Mouse (Mus musculus) embryonic stem cell, embryonic (primary cell): ENCODE data around the gene Wls.

Experiments used
- CTCF ChIA-PET, 4 experiments: fragments of 300-600 bp in 2 of 4; fragments of 350-600 bp in 2 of 4; sonication (Branson Sonifier 250); formaldehyde crosslinking; loops; one replicate each; lab custom pipeline; 2022; ENCODE audit warnings: inconsistent platforms in 2 of 4; lab: Charles Lee
- POLR2A ChIA-PET, 4 experiments: fragments of 300-600 bp in 2 of 4; fragments of 350-600 bp in 2 of 4; sonication (Branson Sonifier 250); formaldehyde crosslinking; loops; one replicate each; lab custom pipeline; 2022; ENCODE audit warnings: antibody characterized with exemption in 4 of 4, inconsistent platforms in 1 of 4; lab: Charles Lee

Gene Wls

DNA sequence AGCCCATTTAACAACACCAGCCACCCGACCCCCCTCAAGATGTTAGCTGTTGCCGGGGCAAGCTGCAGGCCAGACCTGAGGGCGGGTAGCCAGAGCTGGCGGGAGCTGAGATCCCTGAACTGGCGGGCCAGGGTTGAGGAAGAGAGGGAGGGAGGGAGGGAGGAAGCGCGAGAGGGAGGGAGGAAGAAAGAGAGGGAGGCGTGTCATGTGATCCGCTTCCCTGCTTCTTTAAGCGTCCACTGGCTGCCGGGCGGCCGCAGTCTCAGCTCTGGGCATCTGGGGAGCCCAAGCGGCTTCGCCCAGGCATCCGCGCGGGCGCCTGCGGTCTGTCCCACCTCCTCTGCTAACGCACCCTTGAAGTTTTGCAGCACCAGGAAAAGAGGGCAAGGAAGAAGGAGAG, at the start of gene Wls:
Gene Wls (plus strand): TSS at position 192 of the 400 bp plus-strand sequence.
- CTCF ChIA-PET: no interaction called here

DNA sequence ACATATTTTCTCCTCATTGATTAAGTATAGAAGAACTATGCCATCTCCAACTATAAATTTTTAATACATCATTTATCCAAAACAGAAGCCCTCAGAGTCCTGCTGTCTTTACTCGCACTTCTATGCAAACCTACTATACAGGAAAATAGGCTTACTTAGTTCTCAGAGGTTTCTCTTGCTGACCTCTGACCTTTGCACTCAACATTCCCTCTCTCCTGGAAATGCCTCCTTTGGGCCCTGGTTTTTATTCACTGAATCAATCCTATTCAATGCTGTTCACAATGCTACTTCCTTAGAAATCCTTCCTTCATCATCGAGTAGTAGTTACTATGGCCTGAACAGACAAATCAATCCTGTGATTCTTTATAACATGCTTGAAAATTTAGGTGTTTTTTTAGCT, 49.7 kb upstream of the Wls start:
- POLR2A ChIA-PET: no interaction called here

More for the DNA sequence above, at the start of gene Wls:
- POLR2A ChIA-PET: interaction anchor here in 3 of 4 experiments (0.6 to 2.8 kb wide), 6 partner anchors 8 to 344 kb away, joined by 3 to 11 read pairs (median 4); partner anchors contain the start of gene Depdc1a (in 1 of the 3)

GRCm38 (mm10) chr3:159831535-159831934, 7.9 kb upstream of the Wls start:
- ChIA-PET POLR2A (no interaction called here), CTCF (interaction anchor here in 1 of 4 experiments (0.6 kb wide), 1 partner anchor 9 kb away, joined by 3 read pairs; no protein-coding TSS in a partner anchor)

More for the DNA sequence above, 49.7 kb upstream of the Wls start:
- CTCF ChIA-PET: no interaction called here

- POLR2A ChIA-PET: interaction anchor here (0.6 to 2.8 kb wide), 19 partner anchors 8 to 1170 kb away, joined by 3 to 13 read pairs (median 4); partner anchors contain the start of gene Depdc1a (in 2 of the 4)
- CTCF ChIA-PET: interaction anchor here (0.6 to 0.7 kb wide), 4 partner anchors 9 to 1464 kb away, joined by 3 read pairs; no protein-coding TSS in a partner anchor
Measured at GRCm38 (mm10) chr3:159840002-159840816, 737 bp downstream of the Wls start.

GRCm38 (mm10) chr3:159840817-159841390, 1.4 kb downstream of the Wls start:
- CTCF ChIA-PET: interaction anchor here in 3 of 4 experiments (0.6 to 0.8 kb wide), 4 partner anchors 10 to 1465 kb away, joined by 3 read pairs; no protein-coding TSS in a partner anchor
- POLR2A ChIA-PET: interaction anchor here in 3 of 4 experiments (0.6 to 2.8 kb wide), 15 partner anchors 9 to 1171 kb away, joined by 3 to 13 read pairs (median 3); partner anchors contain the start of gene Depdc1a (in 2 of the 3)

GRCm38 (mm10) chr3:159841458-159841857, 2.0 kb downstream of the Wls start:
- POLR2A ChIA-PET: interaction anchor here in 3 of 4 experiments (0.7 to 2.8 kb wide), 8 partner anchors 15 to 1172 kb away, joined by 3 to 13 read pairs (median 3); partner anchors contain the start of gene Depdc1a (in 1 of the 3)
- CTCF ChIA-PET: interaction anchor here in 1 of 4 experiments (0.8 kb wide), 1 partner anchor 117 kb away, joined by 3 read pairs; no protein-coding TSS in a partner anchor

GRCm38 (mm10) chr3:159843135-159843534, 3.7 kb downstream of the Wls start:
- ChIA-PET CTCF (no interaction called here), POLR2A (no interaction called here)

GRCm38 (mm10) chr3:159847410-159848016, 8.0 kb downstream of the Wls start:
- ChIA-PET POLR2A (interaction anchor here in 3 of 4 experiments (0.5 to 1.6 kb wide), 8 partner anchors 8 to 1843 kb away, joined by 3 to 6 read pairs (median 3); partner anchors contain the start of genes Depdc1a (in 2 of the 3) and Wls (in 1 of the 3)), CTCF (no interaction called here)

- CTCF ChIA-PET: no interaction called here
- POLR2A ChIA-PET: interaction anchor here in 2 of 4 experiments (0.5 to 1.6 kb wide), 6 partner anchors 8 to 1843 kb away, joined by 3 to 6 read pairs (median 4); partner anchors contain the start of genes Depdc1a (in 1 of the 2) and Wls (in 1 of the 2)
Measured at GRCm38 (mm10) chr3:159848156-159848555, 8.7 kb downstream of the Wls start.

DNA sequence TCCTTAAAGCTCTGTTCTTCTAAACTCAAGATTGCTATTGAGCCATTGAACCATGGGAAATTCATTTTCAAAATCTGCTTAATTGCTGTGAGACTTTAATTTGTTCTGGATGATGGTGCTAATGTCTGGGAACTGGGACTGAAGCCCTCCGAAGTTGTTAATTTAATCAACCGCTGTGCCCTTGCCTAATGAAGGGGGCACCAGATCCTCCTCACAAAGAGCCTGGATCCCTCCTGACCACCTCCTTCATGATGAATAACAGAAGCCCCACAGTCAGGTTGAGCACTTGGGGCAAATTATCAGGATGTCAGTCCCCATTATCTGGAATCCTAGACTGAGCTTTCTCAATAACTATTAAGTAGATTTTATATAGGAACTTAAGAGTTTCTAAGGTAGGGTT, 12.0 kb downstream of the Wls start:
- CTCF ChIA-PET: interaction anchor here in 1 of 4 experiments (0.6 kb wide), 1 partner anchor 11 kb away, joined by 3 read pairs; no protein-coding TSS in a partner anchor
- POLR2A ChIA-PET: interaction anchor here in 2 of 4 experiments (0.6 to 0.9 kb wide), 2 partner anchors 11 to 21 kb away, joined by 3 to 5 read pairs; no protein-coding TSS in a partner anchor

DNA sequence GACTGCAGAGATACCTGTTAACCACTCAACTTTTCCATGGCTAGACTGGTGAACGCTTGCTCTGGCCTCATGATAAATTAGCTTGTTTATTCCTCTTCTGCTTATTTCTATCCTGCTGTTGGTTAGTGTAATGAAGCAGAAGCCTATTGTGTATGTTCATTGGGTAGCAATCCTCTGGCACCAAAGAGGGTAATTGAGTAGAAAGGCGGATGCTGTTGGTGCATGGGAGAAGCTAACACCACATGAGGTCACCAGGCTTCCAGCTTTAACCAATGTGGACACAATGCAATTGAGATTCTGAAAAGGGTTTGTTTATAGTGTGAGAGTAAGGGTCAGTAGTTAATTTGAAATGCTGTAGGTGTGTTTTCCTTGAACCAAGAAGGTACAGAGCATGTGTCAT, 12.5 kb downstream of the Wls start:
- ChIA-PET POLR2A (interaction anchor here in 1 of 4 experiments (0.6 kb wide), 1 partner anchor 12 kb away, joined by 5 read pairs; no protein-coding TSS in a partner anchor), CTCF (no interaction called here)

DNA sequence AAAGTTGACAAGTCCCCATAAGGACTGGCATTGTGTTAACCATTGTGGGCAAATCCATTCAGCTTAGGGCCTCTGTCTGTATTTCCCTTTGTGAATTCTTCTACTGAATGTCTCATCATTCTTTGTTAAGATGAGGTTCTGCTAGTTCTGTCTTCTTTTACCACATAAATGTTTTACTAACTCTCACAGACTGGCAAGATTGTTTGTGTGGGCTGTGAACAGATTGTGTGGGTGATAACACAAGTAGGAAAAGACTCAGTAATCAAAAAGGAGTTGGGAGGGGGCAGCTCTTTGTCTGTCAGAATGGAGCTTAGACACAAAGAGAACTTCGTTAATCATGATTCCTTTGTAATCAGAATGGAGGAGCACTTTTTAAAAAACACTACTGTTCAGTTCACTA, 17.6 kb downstream of the Wls start:
- CTCF ChIA-PET: no interaction called here
- POLR2A ChIA-PET: interaction anchor here in 1 of 4 experiments (1.2 to 2.4 kb wide), 2 partner anchors 10 to 16 kb away, joined by 6 to 13 read pairs; no protein-coding TSS in a partner anchor

DNA sequence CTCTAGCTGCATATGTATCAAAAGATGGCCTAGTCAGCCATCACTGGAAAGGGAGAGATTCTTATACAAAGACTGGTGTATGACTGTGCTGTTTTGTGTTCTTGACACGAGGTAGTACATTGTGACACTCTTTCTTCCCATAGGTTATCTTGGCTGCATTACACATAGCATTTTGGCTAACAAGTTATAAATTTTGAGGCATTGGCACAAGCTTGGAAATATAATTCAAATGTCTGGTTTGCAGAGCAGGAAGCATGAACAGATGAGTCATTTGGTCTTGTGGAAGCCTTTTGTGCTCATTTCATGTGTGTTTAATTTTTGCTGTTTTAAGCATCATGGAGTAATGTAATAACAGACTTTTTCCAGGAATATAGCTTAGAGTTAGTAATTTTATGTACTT, 26.2 kb downstream of the Wls start:
- POLR2A ChIA-PET: interaction anchor here in 1 of 4 experiments (0.9 kb wide), 1 partner anchor 9 kb away, joined by 3 read pairs; no protein-coding TSS in a partner anchor

GRCm38 (mm10) chr3:159878983-159879382, 39.5 kb downstream of the Wls start:
- ChIA-PET POLR2A (interaction anchor here in 1 of 4 experiments (1.0 kb wide), 1 partner anchor 39 kb away, joined by 3 read pairs; no protein-coding TSS in a partner anchor), CTCF (no interaction called here)

More for the DNA sequence above, 26.2 kb downstream of the Wls start:
- CTCF ChIA-PET: no interaction called here

DNA sequence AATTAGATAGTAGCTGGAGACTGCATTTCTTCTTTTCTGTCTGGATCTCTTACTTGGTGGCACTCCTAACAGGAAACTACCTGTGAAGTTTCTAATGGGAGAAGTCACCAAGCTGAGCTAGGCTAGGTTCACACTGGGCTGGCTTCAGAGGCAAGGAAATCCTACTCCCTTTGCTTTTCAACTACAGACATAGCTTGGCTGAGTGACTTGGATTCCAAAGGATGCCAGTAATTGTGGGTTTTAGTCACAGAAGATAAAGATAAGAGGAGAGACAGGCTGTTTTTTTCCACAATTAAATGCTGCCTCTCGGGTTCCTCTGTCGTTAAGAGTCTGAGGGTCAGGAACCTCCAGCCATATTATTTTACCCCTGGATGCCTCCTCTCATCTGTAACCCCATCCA, 43.9 kb downstream of the Wls start:
- ChIA-PET POLR2A (no interaction called here), CTCF (no interaction called here)

- ChIA-PET CTCF (no interaction called here), POLR2A (no interaction called here)
Measured at GRCm38 (mm10) chr3:159884802-159885201, 45.3 kb downstream of the Wls start.

DNA sequence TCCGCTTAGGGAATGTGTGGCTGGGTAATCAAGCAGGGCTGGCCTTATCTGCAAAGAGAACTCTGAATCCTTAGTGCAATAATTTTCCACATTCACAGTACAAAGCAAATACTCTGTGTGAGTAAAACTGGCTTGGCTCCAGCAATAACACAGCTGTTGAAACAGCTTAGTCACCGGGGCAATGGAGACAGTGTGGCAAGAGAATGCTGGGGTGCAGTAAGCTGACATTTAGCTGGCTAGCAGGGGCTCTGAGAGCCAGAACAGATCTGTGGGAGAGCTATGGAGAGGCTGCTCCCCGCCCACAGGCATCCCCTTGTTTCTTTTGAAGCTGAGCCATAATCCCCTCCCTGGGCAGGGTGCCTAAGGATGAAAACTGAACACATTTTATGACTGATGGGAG, 45.8 kb downstream of the Wls start:
- POLR2A ChIA-PET: interaction anchor here in 1 of 4 experiments (0.7 kb wide), 1 partner anchor 13 kb away, joined by 3 read pairs; no protein-coding TSS in a partner anchor

GRCm38 (mm10) chr3:159885781-159886400, 46.4 kb downstream of the Wls start:
- ChIA-PET CTCF (no interaction called here), POLR2A (interaction anchor here in 1 of 4 experiments (0.7 kb wide), 1 partner anchor 13 kb away, joined by 3 read pairs; no protein-coding TSS in a partner anchor)

More for the DNA sequence above, 45.8 kb downstream of the Wls start:
- CTCF ChIA-PET: no interaction called here
